Mouse (Mus musculus): ENCODE measurements at regions not wholly inside any gene's neighbourhood (a gene's known extent, or its start where the extent isn't known, plus 50 kb on each side); places are given as distances from the start of the nearest gene placed in this dataset.

GRCm38 (mm10) chr11:18581078-18581800, 437.5 kb downstream of the Meis1 start:
- CTCF ChIA-PET = no interaction called here

- CTCF ChIA-PET = no interaction called here
Measured at GRCm38 (mm10) chr11:18571557-18572209, 447.1 kb downstream of the Meis1 start.

GRCm38 (mm10) chr11:18563011-18563410, 455.8 kb downstream of the Meis1 start:
- CTCF ChIA-PET = no interaction called here

- CTCF ChIA-PET = no interaction called here
Measured at GRCm38 (mm10) chr11:18558665-18559064, 460.1 kb downstream of the Meis1 start.

GRCm38 (mm10) chr11:18535592-18535857, 483.3 kb downstream of the Meis1 start:
- CTCF ChIA-PET = no interaction called here

- CTCF ChIA-PET = no interaction called here
Measured at GRCm38 (mm10) chr11:18534807-18535591, 483.8 kb downstream of the Meis1 start.

GRCm38 (mm10) chr11:18531264-18532110, 487.3 kb downstream of the Meis1 start:
- CTCF ChIA-PET = no interaction called here

- CTCF ChIA-PET = no interaction called here
Measured at GRCm38 (mm10) chr11:18528568-18528967, 490.2 kb downstream of the Meis1 start.

- CTCF ChIA-PET = no interaction called here
Measured at GRCm38 (mm10) chr11:18495108-18495757, 523.6 kb downstream of the Meis1 start.

- CTCF ChIA-PET = no interaction called here
Measured at GRCm38 (mm10) chr11:18493981-18494380, 524.8 kb downstream of the Meis1 start.

GRCm38 (mm10) chr11:18493086-18493485, 525.7 kb downstream of the Meis1 start:
- CTCF ChIA-PET = no interaction called here

GRCm38 (mm10) chr11:18489517-18490256, 529.1 kb downstream of the Meis1 start:
- CTCF ChIA-PET = no interaction called here

- CTCF ChIA-PET = no interaction called here
Measured at GRCm38 (mm10) chr11:18478841-18479240, 525.2 kb upstream of the Etaa1 start.

GRCm38 (mm10) chr11:18451271-18451670, 497.6 kb upstream of the Etaa1 start:
- CTCF ChIA-PET = no interaction called here

- CTCF ChIA-PET = no interaction called here
Measured at GRCm38 (mm10) chr11:18448879-18449278, 495.2 kb upstream of the Etaa1 start.

- CTCF ChIA-PET = no interaction called here
Measured at GRCm38 (mm10) chr11:18444600-18444999, 490.9 kb upstream of the Etaa1 start.

- CTCF ChIA-PET = no interaction called here
Measured at GRCm38 (mm10) chr11:18444101-18444500, 490.4 kb upstream of the Etaa1 start.

- CTCF ChIA-PET = no interaction called here
Measured at GRCm38 (mm10) chr11:18443156-18443555, 489.5 kb upstream of the Etaa1 start.

- CTCF ChIA-PET = no interaction called here
Measured at GRCm38 (mm10) chr11:18437834-18438611, 484.3 kb upstream of the Etaa1 start.

- CTCF ChIA-PET = no interaction called here
Measured at GRCm38 (mm10) chr11:18421076-18421475, 467.4 kb upstream of the Etaa1 start.

Measured in spleen, embryonic (tissue).